Mouse (Mus musculus): ENCODE measurements around the gene Cdr2l. TPM values are rescaled to one million over a fixed set of nuclear protein-coding genes. Genes with fewer than 3 reads are reported as not detected.

The Cdr2l gene
- polyA plus RNA-seq, 1 experiment from 2014 or later = 15.2 TPM

GRCm38 (mm10) chr11:115398085-115398484 is 16.4 kb downstream of the Cdr2l start:
- Histone ChIP-seq H3K27ac (no peak overlapping the region), H3K27me3 (ENCODE audit: low read depth, poor library complexity, severe bottlenecking) (peaks cover 13% of the 10 kb centered on the region), H3K4me1 (peaks cover 10% of the 10 kb centered on the region), H3K9me3 (replicated peaks) (no peaks in the 10 kb centered on the region), H3K36me3 (peaks cover 32% of the 10 kb centered on the region), H3K4me3 (no peak overlapping the region)
- no peak for DNase-seq (ENCODE audit: low spot score)
- 81% methylated on average over 7 of the region's 7 CpGs for WGBS

GRCm38 (mm10) chr11:115400126-115400525 is 18.4 kb downstream of the Cdr2l start:
- no peak overlapping the region for H3K27ac ChIP-seq
- 62% methylated on average over 3 of the region's 3 CpGs for WGBS
- H3K4me1 ChIP-seq = peaks cover 18% of the 10 kb centered on the region
- DNase-seq (ENCODE audit: low spot score) = no peak
- peaks cover 11% of the 10 kb centered on the region for H3K36me3 ChIP-seq
- no peak overlapping the region for H3K4me3 ChIP-seq
- no peaks in the 10 kb centered on the region for H3K27me3 ChIP-seq (ENCODE audit: low read depth, poor library complexity, severe bottlenecking)
- no peaks in the 10 kb centered on the region for H3K9me3 ChIP-seq (replicated peaks)

- Histone ChIP-seq H3K36me3 (peaks cover 9% of the 10 kb centered on the region), H3K27me3 (ENCODE audit: low read depth, poor library complexity, severe bottlenecking) (no peaks in the 10 kb centered on the region), H3K4me3 (no peak overlapping the region), H3K27ac (no peak overlapping the region), H3K9me3 (replicated peaks) (no peaks in the 10 kb centered on the region), H3K4me1 (peaks cover 21% of the 10 kb centered on the region)
- 63% methylated on average over 11 of the region's 11 CpGs for WGBS
- no peak for DNase-seq (ENCODE audit: low spot score)
Observed at GRCm38 (mm10) chr11:115400630-115401391, 19.1 kb downstream of the Cdr2l start.

GRCm38 (mm10) chr11:115403338-115404124 is 21.8 kb downstream of the Cdr2l start, which contains the start of gene Mrpl58:
TSS of gene Mrpl58 (plus strand) at chr11:115403752.
- no peaks in the 10 kb centered on the region for H3K9me3 ChIP-seq (replicated peaks)
- H3K4me3 ChIP-seq = peak within 1 kb of the TSS; percentile 90
- H3K36me3 ChIP-seq = peaks cover 31% of the 10 kb centered on the region
- peak; percentile 92 for DNase-seq (ENCODE audit: low spot score)
- 4% methylated on average over 50 of the region's 50 CpGs for WGBS
- H3K27ac ChIP-seq = peak within 1 kb of the TSS; percentile 97
- no peaks in the 10 kb centered on the region for H3K27me3 ChIP-seq (ENCODE audit: low read depth, poor library complexity, severe bottlenecking)
- H3K4me1 ChIP-seq = peaks cover 21% of the 10 kb centered on the region

DNA sequence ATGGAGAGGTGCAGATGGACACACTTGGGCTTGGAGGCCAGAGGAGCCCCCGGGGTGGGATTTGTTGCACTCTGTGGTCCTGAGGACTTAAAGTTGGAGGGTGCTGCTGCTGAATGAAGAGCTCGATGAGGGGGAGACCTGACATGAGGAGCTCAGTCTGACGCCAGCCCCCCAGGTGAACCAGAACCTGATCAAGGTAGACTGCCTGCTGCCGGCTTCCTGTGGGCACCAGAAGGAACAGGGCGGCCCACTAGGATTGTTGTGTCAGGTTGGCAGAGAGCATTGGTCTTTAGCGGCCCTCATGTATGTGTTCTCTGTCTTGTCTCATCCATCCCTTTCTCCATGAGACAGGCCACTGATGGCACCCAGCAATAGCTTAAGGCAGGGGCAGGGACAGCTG is 24.0 kb downstream of the Cdr2l start:
- Histone ChIP-seq H3K27me3 (ENCODE audit: low read depth, poor library complexity, severe bottlenecking) (no peaks in the 10 kb centered on the region), H3K9me3 (replicated peaks) (no peaks in the 10 kb centered on the region), H3K36me3 (peaks cover 53% of the 10 kb centered on the region), H3K4me3 (no peak overlapping the region), H3K4me1 (peaks cover 26% of the 10 kb centered on the region), H3K27ac (no peak overlapping the region)
- no peak for DNase-seq (ENCODE audit: low spot score)
- WGBS = 93% methylated on average over 6 of the region's 6 CpGs

DNA sequence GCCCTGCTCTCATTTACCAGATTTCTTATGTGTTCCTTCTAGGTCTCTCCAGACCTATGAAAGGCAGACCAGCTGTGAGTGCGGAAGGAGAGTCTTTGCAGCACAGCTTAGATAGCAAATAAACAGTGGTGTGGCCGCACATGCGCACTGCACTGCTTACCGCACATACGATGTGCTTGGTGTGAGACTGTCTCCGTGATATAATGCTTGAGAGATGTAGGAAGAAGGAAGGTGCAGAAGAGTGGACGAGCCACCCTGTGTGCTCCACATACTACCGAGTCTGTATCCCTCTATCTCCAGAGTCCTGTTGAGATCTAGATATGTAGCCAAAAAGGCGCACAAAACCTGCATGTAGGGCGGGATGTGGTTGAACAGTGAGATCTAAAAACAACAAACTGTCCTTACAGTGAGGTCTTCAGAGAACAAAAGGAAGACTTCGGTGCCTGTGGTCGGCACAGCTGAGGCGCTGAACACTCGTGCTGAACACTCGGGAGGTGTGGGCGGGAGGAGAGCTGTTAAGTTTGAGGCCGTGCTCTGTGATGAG is 25.2 kb downstream of the Cdr2l start:
- WGBS = 96% methylated on average over 17 of the region's 17 CpGs
- H3K4me1 ChIP-seq = peaks cover 38% of the 10 kb centered on the region

DNA sequence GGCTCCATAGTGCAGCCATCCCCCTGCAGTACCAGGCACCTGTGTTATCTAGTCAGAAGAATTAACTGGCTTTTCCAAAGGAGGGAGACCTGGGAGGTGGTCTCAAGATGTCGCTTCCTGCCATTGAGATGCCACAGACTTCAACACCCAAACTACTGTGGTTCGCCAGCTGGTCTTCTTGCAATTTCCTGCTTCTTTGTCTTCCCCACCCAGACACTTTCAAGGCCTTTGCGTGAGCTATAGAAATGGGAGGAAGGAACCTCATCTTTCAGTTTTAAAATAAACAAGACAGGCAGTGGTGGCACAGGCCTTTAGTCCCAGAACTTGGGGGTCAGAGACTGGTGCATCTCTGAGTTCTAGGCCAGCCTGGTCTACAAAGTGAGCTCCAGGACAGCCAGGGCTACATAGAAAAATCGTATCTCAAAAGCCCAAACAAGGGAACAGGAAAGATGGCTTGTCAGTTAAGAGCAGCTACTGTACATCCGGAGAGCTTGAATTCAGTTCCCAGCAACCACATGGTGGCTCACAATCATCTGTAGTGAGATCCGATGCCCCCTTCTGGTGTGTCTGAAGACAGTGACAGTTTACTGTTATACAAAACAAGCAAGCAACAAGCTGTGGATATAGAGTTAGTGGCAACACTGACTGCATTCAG is 26.7 kb downstream of the Cdr2l start:
- WGBS = 85% methylated on average over 6 of the region's 6 CpGs
- H3K27me3 ChIP-seq (ENCODE audit: low read depth, poor library complexity, severe bottlenecking) = no peaks in the 10 kb centered on the region
- DNase-seq (ENCODE audit: low spot score) = no peak
- no peak overlapping the region for H3K4me3 ChIP-seq
- peaks cover 41% of the 10 kb centered on the region for H3K4me1 ChIP-seq
- no peaks in the 10 kb centered on the region for H3K9me3 ChIP-seq (replicated peaks)
- no peak overlapping the region for H3K27ac ChIP-seq
- peaks cover 60% of the 10 kb centered on the region for H3K36me3 ChIP-seq

More for the DNA sequence above, 25.2 kb downstream of the Cdr2l start:
- no peak overlapping the region for H3K27ac ChIP-seq
- H3K4me3 ChIP-seq = no peak overlapping the region
- H3K9me3 ChIP-seq (replicated peaks) = no peaks in the 10 kb centered on the region
- H3K36me3 ChIP-seq = peaks cover 60% of the 10 kb centered on the region
- no peak for DNase-seq (ENCODE audit: low spot score)
- no peaks in the 10 kb centered on the region for H3K27me3 ChIP-seq (ENCODE audit: low read depth, poor library complexity, severe bottlenecking)

DNA sequence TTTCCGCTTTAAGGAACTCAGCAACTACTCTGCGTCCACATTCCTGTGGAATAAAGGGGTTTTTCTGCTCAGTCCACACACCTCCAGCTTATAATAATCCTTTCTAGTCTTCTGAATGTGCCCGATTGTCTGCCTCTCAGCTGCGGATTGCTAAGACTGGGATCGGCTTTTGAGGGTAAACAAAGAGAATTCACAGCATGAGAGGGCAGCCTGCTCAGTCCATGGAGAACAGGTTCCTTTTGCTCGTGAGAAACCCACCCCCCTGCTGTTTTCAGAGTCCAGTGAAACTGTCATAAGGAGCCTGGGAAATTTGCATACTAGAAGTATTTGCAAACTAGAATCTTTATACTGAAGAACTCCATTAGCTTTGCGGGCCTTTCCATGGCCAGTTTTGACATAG is 27.8 kb downstream of the Cdr2l start:
- Histone ChIP-seq H3K4me3 (no peak overlapping the region), H3K36me3 (peaks cover 60% of the 10 kb centered on the region), H3K27me3 (ENCODE audit: low read depth, poor library complexity, severe bottlenecking) (no peaks in the 10 kb centered on the region), H3K4me1 (peaks cover 38% of the 10 kb centered on the region), H3K27ac (no peak overlapping the region), H3K9me3 (replicated peaks) (no peaks in the 10 kb centered on the region)
- 90% methylated on average over 7 of the region's 7 CpGs for WGBS
- DNase-seq (ENCODE audit: low spot score) = no peak

DNA sequence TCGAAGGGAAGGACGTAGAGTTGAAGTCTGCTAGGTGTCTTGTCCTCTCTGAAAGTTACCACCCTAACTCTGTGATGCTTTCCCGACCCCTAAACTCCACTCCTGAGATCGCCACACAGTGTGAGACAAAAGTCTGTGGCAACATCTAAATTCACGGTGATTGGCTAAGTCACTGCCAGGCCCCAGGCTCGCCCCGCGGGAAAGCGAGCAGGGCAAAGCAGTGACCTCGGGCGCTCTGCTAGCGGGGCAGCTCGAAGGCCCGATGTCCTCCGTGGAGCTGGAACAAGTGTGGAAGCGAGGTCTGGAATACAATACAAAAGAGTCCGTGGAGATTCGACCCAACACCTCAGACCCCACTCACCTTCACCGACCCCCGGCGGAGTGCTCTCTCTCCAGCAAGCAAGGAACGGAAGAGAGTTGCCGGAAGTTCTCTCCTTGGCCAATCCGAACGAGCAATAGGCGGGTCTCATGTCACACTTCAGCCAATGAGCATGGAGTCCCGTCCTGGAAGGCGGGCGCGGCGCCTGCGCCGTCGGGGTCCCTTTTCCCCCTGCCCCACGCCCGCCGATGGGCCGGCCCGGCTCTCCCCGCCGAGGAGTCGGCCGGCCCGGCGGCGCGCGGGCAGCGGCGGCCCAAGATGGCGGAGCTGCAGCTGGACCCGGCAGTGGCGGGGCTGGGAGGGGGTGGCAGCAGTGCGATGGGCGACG is 38.0 kb downstream of the Cdr2l start, which contains the start of the genes Atp5h and Kctd2:
Gene Atp5h, minus strand, starts transcription at position 432 of the 707 bp plus-strand sequence.
Gene Kctd2, plus strand, starts transcription at position 598 of the 707 bp plus-strand sequence.
- Histone ChIP-seq H3K4me3 (peak within 1 kb of the TSS; percentile 87), H3K4me1 (peaks cover 25% of the 10 kb centered on the region), H3K9me3 (replicated peaks) (no peaks in the 10 kb centered on the region), H3K27ac (peak within 1 kb of the TSS; percentile 97), H3K27me3 (ENCODE audit: low read depth, poor library complexity, severe bottlenecking) (no peaks in the 10 kb centered on the region), H3K36me3 (peaks cover 56% of the 10 kb centered on the region)
- DNase-seq (ENCODE audit: low spot score) = peak; percentile 95
- under 1% methylated on average over 49 of the region's 56 CpGs for WGBS

DNA sequence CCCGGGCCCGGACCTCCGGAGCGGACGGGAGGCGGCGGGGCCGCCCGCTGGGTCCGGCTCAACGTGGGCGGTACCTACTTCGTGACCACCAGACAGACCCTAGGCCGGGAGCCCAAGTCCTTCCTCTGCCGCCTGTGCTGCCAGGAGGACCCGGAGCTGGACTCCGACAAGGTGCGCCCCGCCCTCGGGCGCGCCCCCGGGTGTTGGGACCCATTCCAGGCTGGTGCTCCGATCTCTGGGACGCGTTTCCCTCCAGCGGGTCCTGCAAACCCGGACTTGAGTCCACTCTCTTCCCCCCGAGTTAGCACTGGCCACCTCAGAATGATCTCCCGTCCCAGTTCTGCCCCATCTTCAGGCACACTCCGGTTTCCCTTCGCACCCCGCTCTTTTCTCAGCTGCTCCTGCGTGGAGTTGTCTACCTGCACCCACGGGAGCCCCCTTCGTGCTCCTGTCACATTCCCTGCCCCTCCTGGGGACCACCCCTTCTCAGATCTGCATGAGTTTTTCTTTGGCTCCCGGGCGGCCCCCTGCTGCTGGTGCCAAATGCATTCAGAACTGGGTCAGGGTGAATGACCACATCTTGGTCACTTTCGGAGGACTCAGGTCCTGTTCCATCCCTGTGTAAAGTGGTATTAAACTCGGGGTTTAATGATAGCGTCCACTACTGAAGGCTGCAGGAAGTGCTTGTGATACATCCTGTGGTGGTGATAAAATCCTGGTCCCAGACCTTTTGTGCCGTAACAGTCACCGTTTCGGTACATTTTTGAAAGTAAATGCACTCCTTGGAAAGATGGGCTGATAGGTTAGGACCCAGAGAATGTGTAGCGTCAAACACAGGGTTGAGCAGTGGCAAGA is 38.8 kb downstream of the Cdr2l start:
- H3K27ac ChIP-seq = peak overlapping the region; percentile 97
- 2% methylated on average over 45 of the region's 45 CpGs for WGBS
- H3K4me3 ChIP-seq = peak overlapping the region; percentile 87
- H3K4me1 ChIP-seq = peaks cover 25% of the 10 kb centered on the region
- H3K27me3 ChIP-seq (ENCODE audit: low read depth, poor library complexity, severe bottlenecking) = no peaks in the 10 kb centered on the region
- peak; percentile 76 for DNase-seq (ENCODE audit: low spot score)
- peaks cover 57% of the 10 kb centered on the region for H3K36me3 ChIP-seq
- no peaks in the 10 kb centered on the region for H3K9me3 ChIP-seq (replicated peaks)

- Histone ChIP-seq H3K9me3 (replicated peaks) (no peaks in the 10 kb centered on the region), H3K4me1 (peaks cover 25% of the 10 kb centered on the region), H3K27ac (peak overlapping the region; percentile 97; the same call in 1 of the 2 replicates), H3K36me3 (peaks cover 57% of the 10 kb centered on the region), H3K27me3 (ENCODE audit: low read depth, poor library complexity, severe bottlenecking) (no peaks in the 10 kb centered on the region), H3K4me3 (peak overlapping the region; percentile 87)
- 89% methylated on average over 1 of the region's 1 CpGs for WGBS
- no peak for DNase-seq (ENCODE audit: low spot score)
Observed at GRCm38 (mm10) chr11:115421328-115421727, 39.6 kb downstream of the Cdr2l start.

All from limb, embryonic 10.5 days (tissue).